Mouse (Mus musculus): ENCODE measurements around the gene Foxr1. TPM values are rescaled to one million over a fixed set of nuclear protein-coding genes. Genes with fewer than 3 reads are reported as not detected.
A peak's percentile ranks its signal among the peaks of the same experiment; 100 is the strongest.
"Not testable (repeated sequence)": the region's sequence is repeated elsewhere in the genome, so short reads cannot be mapped to it uniquely, and the experiment has no call there.

The Foxr1 gene
- total RNA-seq, 2 experiments from 2014 or later, result not detected

- no peak for ATAC-seq (replicated peaks; ENCODE audit: low FRiP score, poor library complexity, severe bottlenecking)
Observed at GRCm38 (mm10) chr9:44418519-44419385, 22.2 kb downstream of the Foxr1 start, which contains the start of gene Ccdc84. TSS of gene Ccdc84 (minus strand) at chr9:44418569.

DNA sequence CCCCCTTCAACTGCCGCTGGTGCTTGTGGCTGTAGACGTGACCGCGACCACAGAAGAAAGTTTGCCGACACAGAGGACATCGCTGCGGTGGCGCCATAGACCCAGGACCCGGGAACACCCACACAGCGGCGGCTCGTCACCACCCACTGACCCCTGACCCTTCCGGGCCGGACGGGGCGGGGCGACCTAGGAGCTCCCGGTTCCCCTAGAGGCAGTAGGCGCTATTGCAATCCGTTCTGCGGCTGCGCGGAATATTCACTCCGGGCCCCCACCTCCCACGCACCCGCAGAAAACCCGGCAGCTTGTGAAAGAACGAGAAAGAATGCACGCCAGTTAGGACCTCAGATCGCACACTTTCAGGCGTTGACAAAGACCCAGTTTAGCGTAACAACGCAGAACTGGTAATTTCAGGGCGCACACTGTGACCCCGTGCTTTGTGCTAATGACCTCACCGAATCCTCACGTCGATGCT lies 23.0 kb downstream of the Foxr1 start:
- ATAC-seq (replicated peaks; ENCODE audit: low FRiP score, poor library complexity, severe bottlenecking), result peak; percentile 97

GRCm38 (mm10) chr9:44417156-44417891 lies 23.6 kb downstream of the Foxr1 start:
- ATAC-seq (replicated peaks; ENCODE audit: low FRiP score, poor library complexity, severe bottlenecking), result peak; percentile 65

DNA sequence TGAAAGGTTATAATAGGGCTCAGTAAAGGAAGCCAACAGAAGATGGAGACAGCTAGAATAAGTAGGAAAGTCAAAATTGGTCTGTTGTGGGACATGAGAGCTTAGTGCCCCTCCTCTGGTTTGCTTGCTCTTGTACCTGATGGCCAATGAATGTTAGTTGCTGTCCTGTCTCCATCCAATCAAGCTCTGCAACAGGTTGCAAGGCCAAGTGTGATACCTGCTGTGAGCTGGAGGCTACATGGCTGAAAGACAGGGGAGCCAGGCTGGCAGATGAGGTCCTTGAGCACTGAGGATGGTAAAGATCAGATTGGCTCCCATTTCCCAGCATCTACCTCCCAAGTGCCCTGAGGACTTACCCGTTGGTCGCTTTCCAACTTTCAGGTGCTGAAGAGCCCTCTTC lies 28.2 kb downstream of the Foxr1 start:
- no peak for ATAC-seq (replicated peaks; ENCODE audit: low FRiP score, poor library complexity, severe bottlenecking)

- no peak for ATAC-seq (replicated peaks; ENCODE audit: low FRiP score, poor library complexity, severe bottlenecking)
Observed at GRCm38 (mm10) chr9:44412306-44412705, 28.6 kb downstream of the Foxr1 start.

DNA sequence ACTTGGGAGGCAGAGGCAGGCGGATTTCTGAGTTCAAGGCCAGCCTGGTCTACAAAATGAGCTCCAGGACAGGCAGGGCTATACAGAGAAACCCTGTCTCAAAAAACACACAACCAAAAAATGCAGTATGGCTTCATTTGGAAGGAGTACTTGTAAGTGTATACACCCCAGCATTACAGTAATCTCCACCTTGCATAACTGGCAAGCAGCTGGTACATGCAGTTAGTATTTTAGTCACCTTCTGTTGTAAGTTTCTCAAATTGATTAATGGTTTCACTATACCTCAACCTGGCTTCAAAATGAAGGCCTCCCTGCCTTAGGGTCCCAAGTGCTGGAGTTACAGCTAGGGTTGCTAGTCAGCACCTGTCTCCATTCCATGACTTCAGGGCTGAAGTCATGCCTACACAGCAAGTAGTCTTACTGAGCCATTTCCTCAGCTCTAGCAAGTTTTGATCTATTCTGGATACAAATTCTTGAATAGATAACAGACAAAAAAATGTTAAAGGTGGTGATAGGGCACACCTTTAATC lies 29.3 kb downstream of the Foxr1 start:
- no peak for ATAC-seq (replicated peaks; ENCODE audit: low FRiP score, poor library complexity, severe bottlenecking)

DNA sequence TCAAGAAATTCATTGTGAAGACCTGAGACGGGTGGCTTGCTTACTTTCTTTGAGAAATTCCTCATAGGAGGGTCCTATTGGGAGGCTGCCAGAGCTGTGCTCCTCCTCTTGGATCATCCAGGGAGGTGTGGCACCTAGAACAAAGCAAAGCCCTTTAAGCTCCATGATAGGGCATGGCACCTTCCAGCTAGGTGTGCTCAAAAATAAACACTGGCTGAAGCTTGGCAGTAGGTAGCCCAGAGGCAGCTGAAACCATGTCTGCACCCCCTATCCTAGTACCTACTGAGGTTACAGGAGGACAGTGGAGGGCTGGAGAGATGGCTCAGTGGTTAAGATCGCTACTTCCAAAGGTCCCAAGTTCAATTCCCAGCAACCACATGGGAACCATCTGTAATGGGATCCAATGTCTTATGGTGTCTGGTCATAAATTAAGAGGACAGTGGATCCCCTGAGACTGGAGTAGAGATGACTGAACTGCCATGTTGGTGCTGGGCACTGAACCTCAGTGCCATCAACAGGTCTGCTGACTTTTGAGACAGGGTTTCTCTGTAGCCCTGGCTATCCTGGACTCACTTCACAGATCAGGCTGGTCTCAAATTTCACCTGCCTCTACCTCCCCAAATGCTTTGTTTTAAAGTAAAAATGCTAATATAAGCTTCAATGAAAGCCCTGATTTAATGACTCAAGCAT lies 30.1 kb downstream of the Foxr1 start:
- no peak for ATAC-seq (replicated peaks; ENCODE audit: low FRiP score, poor library complexity, severe bottlenecking)

- ATAC-seq (replicated peaks; ENCODE audit: low FRiP score, poor library complexity, severe bottlenecking), result not testable (repeated sequence)
Observed at GRCm38 (mm10) chr9:44408693-44409092, 32.2 kb downstream of the Foxr1 start.

- peak; percentile 66 for ATAC-seq (replicated peaks; ENCODE audit: low FRiP score, poor library complexity, severe bottlenecking)
Observed at GRCm38 (mm10) chr9:44407752-44408097, 33.2 kb downstream of the Foxr1 start.

- ATAC-seq (replicated peaks; ENCODE audit: low FRiP score, poor library complexity, severe bottlenecking), result peak; percentile 96
Observed at GRCm38 (mm10) chr9:44406906-44407751, 33.8 kb downstream of the Foxr1 start, which contains the start of the genes Rps25 and Trappc4. TSS of gene Rps25 (plus strand) at chr9:44407139. TSS of gene Trappc4 (minus strand) at chr9:44407600.

DNA sequence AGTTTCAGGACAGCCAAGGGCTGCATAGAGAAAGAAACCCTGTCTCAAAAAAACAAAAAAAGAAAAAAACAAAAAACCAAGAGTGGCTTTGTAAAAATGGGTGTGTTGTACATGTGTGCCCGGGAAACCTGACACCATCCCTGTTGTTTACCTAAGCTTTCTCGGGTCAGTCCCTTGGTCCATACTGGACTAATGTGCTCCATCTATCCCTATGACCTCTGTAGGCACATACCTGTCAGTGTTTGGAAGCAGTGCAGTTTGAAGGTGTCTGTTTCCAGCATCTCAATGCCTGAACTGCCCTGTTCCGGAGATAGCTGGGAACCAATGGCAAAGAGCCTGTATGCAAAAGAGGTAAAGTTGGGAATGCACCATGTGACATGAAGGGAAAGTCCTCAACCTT lies 35.9 kb downstream of the Foxr1 start:
- ATAC-seq (replicated peaks; ENCODE audit: low FRiP score, poor library complexity, severe bottlenecking), result no peak

- ATAC-seq (replicated peaks; ENCODE audit: low FRiP score, poor library complexity, severe bottlenecking), result no peak
Observed at GRCm38 (mm10) chr9:44401081-44401480, 39.9 kb downstream of the Foxr1 start.

DNA sequence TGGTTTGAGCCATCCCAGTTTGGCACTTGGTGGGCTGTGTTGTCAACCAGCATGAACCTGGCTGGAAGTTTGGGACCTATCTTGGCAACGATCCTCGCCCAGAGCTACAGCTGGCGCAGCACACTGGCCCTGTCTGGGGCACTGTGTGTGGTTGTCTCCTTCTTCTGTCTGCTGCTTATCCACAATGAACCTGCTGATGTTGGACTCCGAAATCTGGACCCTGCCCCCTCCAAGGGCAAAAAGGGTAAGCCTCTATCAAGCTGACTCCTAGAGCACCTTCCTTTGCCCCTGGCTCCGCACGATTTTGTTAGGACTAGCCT lies 41.2 kb downstream of the Foxr1 start:
- no peak for ATAC-seq (replicated peaks; ENCODE audit: low FRiP score, poor library complexity, severe bottlenecking)

- no peak for ATAC-seq (replicated peaks; ENCODE audit: low FRiP score, poor library complexity, severe bottlenecking)
Observed at GRCm38 (mm10) chr9:44399114-44399794, 41.7 kb downstream of the Foxr1 start.

- ATAC-seq (replicated peaks; ENCODE audit: low FRiP score, poor library complexity, severe bottlenecking), result no peak
Observed at GRCm38 (mm10) chr9:44398551-44398950, 42.4 kb downstream of the Foxr1 start.

- no peak for ATAC-seq (replicated peaks; ENCODE audit: low FRiP score, poor library complexity, severe bottlenecking)
Observed at GRCm38 (mm10) chr9:44398087-44398486, 42.8 kb downstream of the Foxr1 start.

GRCm38 (mm10) chr9:44396684-44397411 lies 44.1 kb downstream of the Foxr1 start, which contains the start of gene Slc37a4:
TSS of gene Slc37a4 (plus strand) at chr9:44396852.
- peak; percentile 96 for ATAC-seq (replicated peaks; ENCODE audit: low FRiP score, poor library complexity, severe bottlenecking)

GRCm38 (mm10) chr9:44391466-44391865 lies 49.5 kb downstream of the Foxr1 start:
- ATAC-seq (replicated peaks; ENCODE audit: low FRiP score, poor library complexity, severe bottlenecking), result peak; percentile 79
